Mouse (Mus musculus): ENCODE measurements around the gene Kncn. TPM values are rescaled to one million over a fixed set of nuclear protein-coding genes. Genes with fewer than 3 reads are reported as not detected.

Gene Kncn
- polyA plus RNA-seq (2012; rRNA removed): 0.07 TPM in 1 of 2 replicates, not detected in the other

DNA sequence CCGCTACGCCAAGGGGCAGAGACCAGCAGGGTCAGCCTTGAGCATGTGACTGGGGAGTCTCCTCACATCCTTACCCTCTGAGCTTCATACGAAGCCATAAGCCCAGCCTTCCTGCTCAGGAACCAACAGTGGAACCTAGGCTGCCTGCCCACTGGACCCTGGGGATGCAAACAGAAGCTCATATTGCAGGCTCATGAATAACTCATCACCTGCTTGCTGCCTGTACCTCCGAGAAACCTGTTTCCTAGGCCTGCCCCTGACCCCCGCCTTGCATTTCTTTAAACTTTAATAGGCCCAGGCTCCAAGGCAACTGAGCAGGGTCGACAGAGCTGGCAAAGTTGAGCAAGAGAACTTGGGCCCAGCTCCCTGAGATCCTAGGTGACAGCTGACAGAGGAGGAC is at the start of gene Kncn:
TSS of gene Kncn (plus strand) at position 379 of the 400 bp plus-strand sequence.
- no peak for DNase-seq
- no peaks in the 10 kb centered on the region for H3K36me3 ChIP-seq (ENCODE audit: control insufficient read depth, insufficient read depth, low read length)
- no peak for TF ChIP-seq CTCF (conservative IDR thresholded peaks at IDR 0.05; ENCODE audit: insufficient read depth, insufficient read length, low read depth, low read length)
- TF ChIP-seq POLR2A (IDR thresholded peaks at IDR 0.05; ENCODE audit: low read depth, low read length): no peak
- no peak within 1 kb of the TSS for H3K4me3 ChIP-seq (ENCODE audit: insufficient read depth, low read depth, low read length)
- 57% methylated on average over 6 of the region's 6 CpGs for WGBS
- H3K4me1 ChIP-seq (ENCODE audit: control insufficient read depth, insufficient read depth, low read length): no peaks in the 10 kb centered on the region
- no peaks in the 10 kb centered on the region for H3K27me3 ChIP-seq (replicated peaks; ENCODE audit: control insufficient read depth, insufficient read depth, low read length)
- no peak within 1 kb of the TSS for H3K27ac ChIP-seq (ENCODE audit: insufficient read depth, low read depth, low read length)

DNA sequence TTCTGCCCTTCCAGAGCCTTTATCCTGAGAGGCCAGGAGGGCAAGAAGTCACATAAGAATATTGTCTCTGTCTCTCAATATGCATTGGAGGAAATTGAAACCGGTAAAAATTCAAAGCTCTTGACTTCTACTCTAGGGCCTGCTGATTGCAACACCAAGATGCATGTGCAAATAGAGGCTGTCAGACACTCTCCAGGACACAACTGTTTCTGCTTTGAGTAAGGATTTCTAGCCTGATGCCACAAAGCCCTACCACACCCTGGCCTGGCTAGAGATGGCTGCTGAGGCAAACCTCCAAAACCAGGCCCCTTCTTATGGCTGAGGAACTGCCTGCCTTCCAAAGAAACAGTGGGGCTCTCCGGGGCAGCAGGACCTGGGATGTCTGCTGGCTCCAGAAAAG is 48.6 kb upstream of the Kncn start:
- Histone ChIP-seq H3K27me3 (replicated peaks; ENCODE audit: control insufficient read depth, insufficient read depth, low read length) (no peaks in the 10 kb centered on the region), H3K4me3 (ENCODE audit: insufficient read depth, low read depth, low read length) (no peak overlapping the region), H3K27ac (ENCODE audit: insufficient read depth, low read depth, low read length) (no peak overlapping the region), H3K36me3 (ENCODE audit: control insufficient read depth, insufficient read depth, low read length) (no peaks in the 10 kb centered on the region; the same call in 1 of the 2 replicates), H3K4me1 (ENCODE audit: control insufficient read depth, insufficient read depth, low read length) (peaks cover 6% of the 10 kb centered on the region; the same call in 1 of the 2 replicates)
- WGBS: 74% methylated on average over 2 of the region's 2 CpGs
- TF ChIP-seq POLR2A (IDR thresholded peaks at IDR 0.05; ENCODE audit: low read depth, low read length): no peak
- TF ChIP-seq CTCF (conservative IDR thresholded peaks at IDR 0.05; ENCODE audit: insufficient read depth, insufficient read length, low read depth, low read length): no peak
- DNase-seq: no peak

DNA sequence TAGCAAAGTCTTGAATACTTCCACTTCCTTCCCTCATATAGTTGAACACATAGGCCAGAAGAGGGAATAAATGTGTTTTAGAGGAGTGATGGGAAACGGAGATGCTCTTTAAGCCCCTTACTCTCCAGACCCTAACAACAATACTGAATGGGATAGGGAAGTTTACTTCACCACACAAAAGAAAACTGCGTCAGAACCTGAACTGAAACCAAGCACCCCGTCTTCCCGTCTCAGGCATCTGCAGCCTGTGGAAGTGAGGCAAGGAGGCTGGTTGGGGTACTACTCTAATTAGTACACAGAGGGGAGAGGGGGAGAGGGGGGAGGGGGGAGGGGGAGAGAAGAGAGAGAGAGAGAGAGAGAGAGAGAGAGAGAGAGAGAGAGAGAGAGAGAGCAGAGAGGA is 46.0 kb upstream of the Kncn start:
- Histone ChIP-seq H3K27ac (ENCODE audit: insufficient read depth, low read depth, low read length) (no peak overlapping the region), H3K4me1 (ENCODE audit: control insufficient read depth, insufficient read depth, low read length) (peaks cover 6% of the 10 kb centered on the region; the same call in 1 of the 2 replicates), H3K27me3 (replicated peaks; ENCODE audit: control insufficient read depth, insufficient read depth, low read length) (no peaks in the 10 kb centered on the region), H3K36me3 (ENCODE audit: control insufficient read depth, insufficient read depth, low read length) (no peaks in the 10 kb centered on the region; the same call in 1 of the 2 replicates), H3K4me3 (ENCODE audit: insufficient read depth, low read depth, low read length) (no peak overlapping the region)
- no peak for TF ChIP-seq CTCF (conservative IDR thresholded peaks at IDR 0.05; ENCODE audit: insufficient read depth, insufficient read length, low read depth, low read length)
- TF ChIP-seq POLR2A (IDR thresholded peaks at IDR 0.05; ENCODE audit: low read depth, low read length): no peak
- WGBS: 80% methylated on average over 4 of the region's 4 CpGs
- no peak for DNase-seq

DNA sequence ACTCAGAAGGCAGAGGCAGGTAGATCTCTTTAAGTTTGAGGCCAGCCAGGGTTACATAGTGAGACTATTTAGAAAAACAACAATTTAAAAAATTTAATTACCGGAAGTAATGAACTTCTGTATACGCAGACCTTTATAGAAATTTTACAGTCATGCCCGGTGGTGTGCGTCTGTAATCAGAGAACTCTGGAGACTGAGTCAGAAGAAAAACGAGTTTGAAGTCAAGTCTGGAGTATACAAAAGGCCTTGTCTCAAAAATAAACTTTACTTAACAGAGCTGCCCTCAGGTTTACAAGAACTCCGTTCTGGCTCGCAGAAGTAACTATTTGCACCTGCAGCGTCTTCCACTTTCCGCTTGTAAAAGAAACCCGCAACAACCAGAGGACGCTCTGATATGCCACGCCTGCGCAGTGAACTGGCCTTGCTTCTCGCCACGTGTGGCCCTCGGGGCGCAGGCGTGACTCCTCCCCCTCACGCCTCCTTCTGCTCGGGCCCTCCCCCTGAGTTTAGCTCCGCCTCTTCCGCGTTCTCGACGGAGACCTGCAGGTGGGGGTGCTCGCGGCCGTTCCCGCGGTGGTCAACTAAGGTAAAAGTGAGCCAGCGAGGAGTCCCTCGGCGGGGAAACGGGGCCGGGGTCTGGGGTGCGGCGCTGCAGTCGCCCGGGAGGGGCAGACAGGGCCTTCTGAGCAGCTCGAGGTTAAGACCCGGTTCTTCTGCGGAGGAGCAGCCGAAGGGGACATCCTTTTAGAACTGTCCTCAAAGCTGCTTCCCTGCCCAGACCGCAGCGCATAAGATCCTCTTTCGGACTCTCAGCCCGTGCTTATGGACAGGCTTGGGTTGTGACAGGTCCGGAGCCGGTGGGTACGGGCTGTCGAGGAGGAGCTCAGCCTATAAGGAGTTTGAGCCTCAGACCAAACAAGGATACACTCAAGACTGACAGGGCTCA is 45.2 kb upstream of the Kncn start, which contains the start of gene Mknk1:
TSS of gene Mknk1 (plus strand) at position 503 of the 946 bp plus-strand sequence.
- TF ChIP-seq CTCF (conservative IDR thresholded peaks at IDR 0.05; ENCODE audit: insufficient read depth, insufficient read length, low read depth, low read length): no peak
- TF ChIP-seq POLR2A (IDR thresholded peaks at IDR 0.05; ENCODE audit: low read depth, low read length): no peak
- H3K27ac ChIP-seq (ENCODE audit: insufficient read depth, low read depth, low read length): 0 out of 2 replicates have a peak within 1 kb of the TSS, but pooled peaks have one; percentile 30
- peak within 1 kb of the TSS; percentile 94 for H3K4me3 ChIP-seq (ENCODE audit: insufficient read depth, low read depth, low read length)
- no peaks in the 10 kb centered on the region; the same call in 1 of the 2 replicates for H3K36me3 ChIP-seq (ENCODE audit: control insufficient read depth, insufficient read depth, low read length)
- WGBS: 1% methylated on average over 51 of the region's 51 CpGs
- DNase-seq: peak; percentile 96
- no peaks in the 10 kb centered on the region for H3K27me3 ChIP-seq (replicated peaks; ENCODE audit: control insufficient read depth, insufficient read depth, low read length)
- H3K4me1 ChIP-seq (ENCODE audit: control insufficient read depth, insufficient read depth, low read length): peaks cover 6% of the 10 kb centered on the region; the same call in 1 of the 2 replicates

DNA sequence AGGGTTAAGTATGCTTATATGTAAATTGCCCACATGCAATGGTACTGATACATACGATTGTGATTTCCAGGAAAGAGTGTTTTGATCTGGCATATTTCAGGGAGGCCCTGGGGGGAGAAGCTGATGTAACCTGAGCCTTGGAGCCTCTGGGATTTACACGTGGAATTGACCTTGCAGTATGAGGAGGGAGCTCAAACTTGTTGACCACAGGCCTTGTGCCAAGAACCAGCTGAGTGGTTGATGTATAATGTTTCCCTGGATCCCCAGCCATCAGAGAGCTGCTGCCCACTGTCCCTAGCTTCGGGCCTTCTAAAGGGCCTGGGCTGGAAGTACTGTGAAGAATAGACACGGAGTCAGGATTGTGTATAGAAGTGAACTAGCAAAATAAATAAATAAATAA is 44.2 kb upstream of the Kncn start:
- no peak overlapping the region for H3K27ac ChIP-seq (ENCODE audit: insufficient read depth, low read depth, low read length)
- H3K27me3 ChIP-seq (replicated peaks; ENCODE audit: control insufficient read depth, insufficient read depth, low read length): no peaks in the 10 kb centered on the region
- no peaks in the 10 kb centered on the region for H3K36me3 ChIP-seq (ENCODE audit: control insufficient read depth, insufficient read depth, low read length)
- TF ChIP-seq POLR2A (IDR thresholded peaks at IDR 0.05; ENCODE audit: low read depth, low read length): no peak
- TF ChIP-seq CTCF (conservative IDR thresholded peaks at IDR 0.05; ENCODE audit: insufficient read depth, insufficient read length, low read depth, low read length): no peak
- 39% methylated on average over 4 of the region's 4 CpGs for WGBS
- DNase-seq: peak; percentile 40
- no peak overlapping the region; the same call in 1 of the 2 replicates for H3K4me3 ChIP-seq (ENCODE audit: insufficient read depth, low read depth, low read length)
- peaks cover 6% of the 10 kb centered on the region; the same call in 1 of the 2 replicates for H3K4me1 ChIP-seq (ENCODE audit: control insufficient read depth, insufficient read depth, low read length)

DNA sequence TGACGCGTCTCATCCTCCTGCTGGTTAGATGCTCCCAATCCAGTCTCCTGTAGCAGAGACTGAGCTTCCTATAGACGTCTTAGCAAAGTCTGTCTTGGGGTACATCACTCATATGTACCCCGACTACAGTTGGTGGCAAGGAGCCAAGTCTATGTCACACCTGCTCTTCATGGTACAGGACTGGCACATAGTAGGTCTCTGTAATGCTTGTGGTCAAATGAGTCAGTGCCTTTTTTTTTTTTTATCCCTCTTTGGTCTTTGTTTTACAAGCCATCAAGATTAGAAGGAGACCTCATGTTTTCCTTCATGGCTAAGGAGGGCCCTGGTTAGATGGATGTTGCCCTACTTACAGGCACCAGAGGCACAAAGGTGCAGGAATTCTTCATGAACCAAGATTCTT is 43.4 kb upstream of the Kncn start:
- Histone ChIP-seq H3K27me3 (replicated peaks; ENCODE audit: control insufficient read depth, insufficient read depth, low read length) (no peaks in the 10 kb centered on the region), H3K4me3 (ENCODE audit: insufficient read depth, low read depth, low read length) (no peak overlapping the region), H3K27ac (ENCODE audit: insufficient read depth, low read depth, low read length) (no peak overlapping the region), H3K36me3 (ENCODE audit: control insufficient read depth, insufficient read depth, low read length) (no peaks in the 10 kb centered on the region), H3K4me1 (ENCODE audit: control insufficient read depth, insufficient read depth, low read length) (peaks cover 6% of the 10 kb centered on the region; the same call in 1 of the 2 replicates)
- TF ChIP-seq POLR2A (IDR thresholded peaks at IDR 0.05; ENCODE audit: low read depth, low read length) (no peak), CTCF (conservative IDR thresholded peaks at IDR 0.05; ENCODE audit: insufficient read depth, insufficient read length, low read depth, low read length) (no peak)
- 92% methylated on average over 4 of the region's 4 CpGs for WGBS
- DNase-seq: no peak

DNA sequence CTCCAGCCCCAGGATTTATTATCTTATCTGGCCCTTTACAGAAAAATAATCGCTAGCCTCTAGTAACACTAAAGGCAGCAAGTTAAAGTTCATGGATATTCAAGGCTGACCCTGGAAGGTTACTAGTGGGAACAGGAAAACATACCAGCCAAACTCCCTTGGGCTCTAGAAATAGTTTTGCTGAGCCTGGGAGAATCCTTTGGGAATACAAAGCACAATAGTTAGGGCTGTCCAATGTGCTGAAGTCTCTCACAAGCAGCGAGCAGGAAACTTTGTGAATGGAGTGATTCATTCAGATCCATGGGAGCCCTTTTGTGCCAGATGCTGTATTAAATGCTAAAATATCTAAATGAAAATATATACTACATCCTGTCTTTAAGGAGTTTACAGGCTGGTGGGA is 37.5 kb upstream of the Kncn start:
- H3K36me3 ChIP-seq (ENCODE audit: control insufficient read depth, insufficient read depth, low read length): no peaks in the 10 kb centered on the region; the same call in 1 of the 2 replicates
- no peak overlapping the region for H3K27ac ChIP-seq (ENCODE audit: insufficient read depth, low read depth, low read length)
- DNase-seq: peak; percentile 56
- no peaks in the 10 kb centered on the region for H3K27me3 ChIP-seq (replicated peaks; ENCODE audit: control insufficient read depth, insufficient read depth, low read length)
- WGBS: 55% methylated on average over 2 of the region's 2 CpGs
- TF ChIP-seq POLR2A (IDR thresholded peaks at IDR 0.05; ENCODE audit: low read depth, low read length) (no peak), CTCF (conservative IDR thresholded peaks at IDR 0.05; ENCODE audit: insufficient read depth, insufficient read length, low read depth, low read length) (no peak)
- no peaks in the 10 kb centered on the region for H3K4me1 ChIP-seq (ENCODE audit: control insufficient read depth, insufficient read depth, low read length)
- no peak overlapping the region for H3K4me3 ChIP-seq (ENCODE audit: insufficient read depth, low read depth, low read length)

Data from kidney, adult 2 months (tissue).